Mouse (Mus musculus) c-Kit-positive CD71-negative TER-119-negative erythroid progenitor cells, embryonic 14.5 days (primary cell): ENCODE measurements at regions not wholly inside any gene's neighbourhood (a gene's known extent, or its start where the extent isn't known, plus 50 kb on each side); places are given as distances from the start of the nearest gene placed in this dataset.

ENCODE experiments used
- DNase-seq: peaks from one replicate; pipeline ENCODE4 v3.0.0-alpha.2; 2013; ENCODE audit warnings: low read depth

GRCm38 (mm10) chrX:99291423-99291963 lies 155.6 kb downstream of the Efnb1 start:
- DNase-seq, result no peak

GRCm38 (mm10) chrX:99287988-99288387 lies 152.1 kb downstream of the Efnb1 start:
- no peak for DNase-seq

GRCm38 (mm10) chrX:99286876-99287275 lies 150.9 kb downstream of the Efnb1 start:
- DNase-seq, result no peak

DNA sequence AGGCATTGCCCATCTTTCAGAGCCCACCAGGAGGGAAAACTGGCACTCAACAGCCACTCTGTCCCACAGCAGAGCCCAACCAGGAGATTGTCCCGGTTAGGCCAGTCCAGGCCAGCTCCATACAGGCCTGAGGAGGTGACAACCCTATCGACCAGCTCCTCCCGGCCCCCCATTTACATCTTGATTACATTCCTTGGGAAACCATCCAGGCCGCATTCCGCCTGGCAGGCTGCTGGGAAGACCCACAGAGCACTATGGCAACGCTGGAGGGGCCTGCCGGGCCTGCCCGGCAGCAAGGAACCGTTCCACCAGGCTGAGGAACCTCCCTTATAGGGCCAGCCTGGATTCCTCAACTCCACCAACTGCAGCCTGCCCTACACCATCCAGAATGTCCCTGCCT lies 149.7 kb downstream of the Efnb1 start:
- DNase-seq, result no peak

GRCm38 (mm10) chrX:99280991-99281390 lies 145.1 kb downstream of the Efnb1 start:
- DNase-seq, result no peak

- no peak for DNase-seq
Measured at GRCm38 (mm10) chrX:99280543-99280942, 144.6 kb downstream of the Efnb1 start.

DNA sequence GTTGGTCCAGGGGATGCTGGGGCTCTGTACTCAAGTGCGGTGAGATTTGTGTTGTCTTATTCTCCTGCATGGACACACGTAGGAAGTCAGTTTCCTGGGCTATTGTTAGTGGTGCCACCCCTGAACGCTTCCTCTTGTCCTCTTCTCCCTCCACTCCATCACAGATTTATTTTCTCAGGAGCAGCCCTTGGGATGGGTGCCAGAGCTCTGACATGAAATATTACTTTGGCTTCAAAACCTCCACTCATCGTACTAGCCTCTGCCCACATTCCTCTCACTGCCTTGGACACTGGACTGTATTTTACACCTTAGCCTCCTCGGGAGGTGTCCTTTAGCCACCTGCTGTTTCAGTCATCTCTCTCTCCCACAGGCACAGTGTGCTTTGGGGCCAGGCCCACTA lies 139.6 kb downstream of the Efnb1 start:
- DNase-seq, result no peak

DNA sequence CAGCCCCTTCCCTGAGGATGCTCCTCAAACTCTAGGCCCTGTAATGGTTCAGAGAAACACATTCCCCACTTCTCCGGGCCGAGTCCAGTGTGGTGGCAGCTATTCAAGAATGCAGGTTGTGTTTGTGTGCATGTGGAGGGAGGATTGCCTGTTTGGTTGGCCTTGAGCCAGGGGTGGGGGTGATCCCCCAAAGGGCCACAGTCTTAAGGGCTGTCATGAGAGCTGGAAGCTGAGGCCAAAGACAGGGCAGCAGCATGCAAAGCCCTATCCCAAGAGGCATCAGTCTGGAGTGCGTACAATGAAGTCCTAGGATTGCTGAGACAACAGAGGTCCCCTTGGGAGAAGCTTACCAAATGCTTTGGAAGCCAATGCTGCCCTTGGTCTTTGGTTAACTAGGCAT lies 136.0 kb downstream of the Efnb1 start:
- DNase-seq, result no peak

DNA sequence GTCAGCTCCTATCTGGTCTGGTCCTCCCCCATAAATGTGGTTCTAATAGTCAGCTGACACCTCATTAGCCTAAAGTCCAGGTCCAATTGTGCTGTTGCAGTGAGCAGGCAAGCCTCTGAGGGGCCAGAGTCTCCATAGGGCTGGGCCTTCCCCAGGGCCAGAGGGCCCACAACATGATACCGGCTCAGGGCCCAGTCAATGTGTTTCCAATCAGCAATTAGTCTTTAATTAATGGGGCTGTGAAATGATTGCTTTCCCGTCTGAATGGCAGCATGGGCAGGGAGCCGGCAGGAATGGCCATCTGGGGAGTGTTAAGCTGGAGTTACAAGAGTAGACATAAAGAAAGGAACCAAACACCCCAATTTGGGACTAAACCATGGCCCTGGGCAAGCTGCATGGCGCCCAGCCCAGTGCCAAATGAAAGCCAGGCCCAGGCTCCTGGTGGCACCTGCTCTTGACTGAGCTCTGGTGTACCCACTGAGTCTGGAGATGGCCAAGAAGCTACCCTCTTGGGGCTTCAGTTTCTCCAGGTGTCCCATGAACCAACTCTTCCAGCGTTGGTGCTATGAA lies 113.2 kb downstream of the Efnb1 start:
- no peak for DNase-seq

- DNase-seq, result no peak
Measured at GRCm38 (mm10) chrX:99248181-99248580, 112.3 kb downstream of the Efnb1 start.

DNA sequence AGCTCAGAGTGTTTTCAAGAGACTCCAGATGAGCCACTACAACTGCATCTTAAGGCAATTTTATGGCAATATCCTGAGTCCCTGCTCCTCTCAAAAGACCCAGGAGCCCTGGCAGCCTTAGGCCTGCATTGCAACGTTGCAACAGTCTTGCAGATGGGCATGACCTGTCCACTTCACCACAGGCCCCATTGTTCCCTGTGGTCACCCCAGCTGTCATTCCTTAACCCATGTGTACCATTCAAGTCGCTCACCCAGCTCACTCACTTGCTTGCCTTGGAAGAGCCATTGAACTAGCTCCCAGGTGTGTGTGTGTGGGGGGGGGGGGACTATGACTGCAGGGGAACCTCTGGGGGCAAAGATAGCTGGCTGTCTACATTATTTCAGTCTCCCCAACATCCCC lies 110.8 kb downstream of the Efnb1 start:
- DNase-seq, result no peak

GRCm38 (mm10) chrX:99246051-99246450 lies 110.1 kb downstream of the Efnb1 start:
- DNase-seq, result no peak

- DNase-seq, result no peak
Measured at GRCm38 (mm10) chrX:99245541-99245940, 109.6 kb downstream of the Efnb1 start.

DNA sequence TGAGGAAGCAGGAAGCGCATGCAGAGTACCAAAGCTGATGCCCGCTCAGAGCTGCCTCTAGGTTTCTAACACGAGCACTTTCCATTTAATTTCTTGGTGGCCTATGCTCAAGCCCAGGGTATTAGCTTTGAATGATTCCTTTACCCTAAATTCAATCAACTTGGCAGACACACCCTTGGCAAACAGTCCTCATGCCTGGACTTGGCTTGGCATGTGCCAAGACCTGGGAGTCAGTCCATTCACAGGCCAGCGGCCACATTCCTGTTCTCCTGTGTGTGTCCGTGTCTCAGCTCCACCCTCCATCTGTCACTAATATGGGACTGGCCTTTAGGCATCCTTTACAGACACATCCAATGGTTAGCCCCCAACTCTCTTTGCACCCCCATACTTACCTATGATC lies 107.3 kb downstream of the Efnb1 start:
- DNase-seq, result no peak

- no peak for DNase-seq
Measured at GRCm38 (mm10) chrX:99241684-99242118, 105.8 kb downstream of the Efnb1 start.

- no peak for DNase-seq
Measured at GRCm38 (mm10) chrX:99233035-99233434, 97.1 kb downstream of the Efnb1 start.

DNA sequence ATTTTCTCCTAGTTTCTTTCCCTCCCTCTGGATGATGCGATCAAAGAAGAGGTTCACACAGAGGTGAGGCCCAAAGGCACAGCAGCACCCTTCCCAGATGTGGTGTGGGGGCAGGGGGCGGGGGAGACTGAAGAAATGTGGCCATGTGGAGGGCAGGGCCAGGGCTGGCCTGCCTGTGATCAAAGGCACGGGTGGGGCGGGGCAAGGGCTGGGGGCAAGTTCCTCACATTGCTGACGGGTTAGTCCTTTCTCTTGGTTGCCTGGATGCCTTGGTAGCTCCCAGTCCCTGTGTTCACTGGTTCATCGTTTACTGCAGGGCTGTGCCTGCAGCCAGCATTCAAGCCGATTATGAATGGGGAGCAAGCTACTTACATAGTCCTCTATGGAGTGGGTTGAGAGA lies 96.4 kb downstream of the Efnb1 start:
- no peak for DNase-seq

GRCm38 (mm10) chrX:99225111-99225752 lies 89.3 kb downstream of the Efnb1 start:
- no peak for DNase-seq

GRCm38 (mm10) chrX:99222017-99222416 lies 86.1 kb downstream of the Efnb1 start:
- DNase-seq, result no peak

- DNase-seq, result no peak
Measured at GRCm38 (mm10) chrX:99220674-99221455, 84.9 kb downstream of the Efnb1 start.

DNA sequence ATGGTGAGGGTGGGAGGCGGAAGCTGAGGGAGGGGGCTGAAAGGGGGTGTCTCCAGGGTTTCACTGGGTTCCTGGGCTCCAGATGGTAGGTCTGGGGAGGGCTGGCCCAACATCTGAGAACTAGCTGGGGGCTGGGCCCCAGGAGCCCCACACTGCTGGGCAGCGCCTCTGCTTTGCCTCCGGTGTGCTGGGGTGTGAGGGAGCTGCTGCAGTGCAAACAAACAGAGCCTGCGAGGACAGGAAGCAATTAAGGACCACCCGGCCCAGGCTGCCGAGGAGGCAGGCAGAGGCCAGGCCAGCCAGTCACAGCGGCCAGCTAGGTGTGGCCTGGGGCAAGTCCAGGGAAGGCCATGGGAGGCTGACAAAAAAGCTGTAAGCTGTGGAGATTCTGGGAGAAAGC lies 82.3 kb downstream of the Efnb1 start:
- no peak for DNase-seq

DNA sequence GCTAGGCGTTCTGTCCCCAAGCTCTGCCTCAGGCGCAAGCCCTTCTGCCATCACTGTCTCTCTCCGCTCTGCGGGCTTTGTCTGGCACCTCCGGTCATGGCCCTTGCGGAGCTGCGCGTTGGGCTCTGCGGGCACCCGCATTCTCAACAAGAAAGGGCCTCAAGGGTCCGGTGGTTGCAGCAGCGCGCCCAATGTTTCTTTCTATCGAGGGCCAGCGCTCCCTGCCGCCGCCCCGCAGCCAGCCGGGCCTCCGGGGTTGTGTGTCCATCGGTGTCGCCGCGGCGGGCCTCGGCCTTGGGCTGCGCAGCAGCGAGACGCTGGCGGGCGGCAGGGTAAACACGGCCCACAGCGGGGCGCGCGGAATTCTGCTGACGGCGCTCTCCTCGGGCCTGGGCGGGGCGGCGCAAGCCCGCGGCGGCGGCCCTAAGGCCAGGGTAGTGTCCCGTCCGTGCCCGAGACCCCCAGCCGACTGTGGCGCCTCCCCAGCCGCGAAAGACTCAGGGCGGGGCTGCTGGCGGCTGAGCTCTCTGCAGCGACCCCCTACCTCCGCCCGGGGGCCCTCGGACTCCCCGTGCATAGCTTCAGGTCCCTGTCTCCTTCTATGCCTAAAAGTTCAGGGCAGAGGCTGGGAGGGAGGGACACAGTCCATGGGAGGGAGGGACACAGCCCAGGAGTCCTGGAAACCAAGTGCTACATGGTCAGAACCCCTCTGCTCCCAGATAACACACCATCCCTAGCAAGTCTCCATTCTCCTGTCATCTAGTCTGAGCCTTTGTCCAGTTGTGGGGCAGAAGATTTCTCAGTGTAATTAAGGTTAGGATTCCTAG lies 80.9 kb downstream of the Efnb1 start:
- DNase-seq, result no peak
